Mouse (Mus musculus): ENCODE measurements around the gene Pak6. TPM values are rescaled to one million over a fixed set of nuclear protein-coding genes. Genes with fewer than 3 reads are reported as not detected.

The Pak6 gene
- polyA plus RNA-seq, 1 experiment from 2014 or later = 0.15 TPM

GRCm38 (mm10) chr2:118743261-118743943, 80.3 kb downstream of the Pak6 start:
- CTCF ChIA-PET = interaction anchor here (0.5 to 2.0 kb wide), 9 partner anchors 10 to 140 kb away, joined by 3 to 9 read pairs (median 3); no protein-coding TSS in a partner anchor
- TF ChIP-seq CTCF (IDR thresholded peaks at IDR 0.05) = peak; percentile 90
- POLR2A ChIA-PET = no interaction called here
- peaks cover 5% of the 10 kb centered on the region for H3K27me3 ChIP-seq
- in situ Hi-C loops (cut with MboI; ENCODE audit: low pct_unique_long_range_greater_than_20kb) = loop anchor here (25.0 kb wide), 1 partner anchor 256 kb away; the partner anchor contains the start of gene Srp14
- DNase-seq (ENCODE audit: low read depth, low spot score) (no peak), ATAC-seq (no peak)

GRCm38 (mm10) chr2:118744621-118745020, 81.5 kb downstream of the Pak6 start:
- TF ChIP-seq CTCF (IDR thresholded peaks at IDR 0.05) = no peak
- in situ Hi-C loops (cut with MboI; ENCODE audit: low pct_unique_long_range_greater_than_20kb) = loop anchor here (25.0 kb wide), 1 partner anchor 257 kb away; the partner anchor contains the start of gene Srp14
- CTCF ChIA-PET = no interaction called here
- DNase-seq (ENCODE audit: low read depth, low spot score) = no peak
- H3K27me3 ChIP-seq = peaks cover 5% of the 10 kb centered on the region
- ATAC-seq = no peak
- POLR2A ChIA-PET = interaction anchor here (1.1 kb wide), 2 partner anchors 10 to 19 kb away, joined by 4 read pairs; no protein-coding TSS in a partner anchor

GRCm38 (mm10) chr2:118745232-118745884, 82.3 kb downstream of the Pak6 start, which contains the start of gene Inafm2:
Gene Inafm2 (plus strand): TSS chr2:118745758.
- ATAC-seq = peak; percentile 86
- H3K27me3 ChIP-seq = peaks cover 5% of the 10 kb centered on the region
- DNase-seq (ENCODE audit: low read depth, low spot score) = no peak
- in situ Hi-C loops (cut with MboI; ENCODE audit: low pct_unique_long_range_greater_than_20kb) = loop anchor here (25.0 kb wide), 1 partner anchor 258 kb away; the partner anchor contains the start of gene Srp14
- ChIA-PET POLR2A (interaction anchor here (0.7 to 1.1 kb wide), 4 partner anchors 9 to 19 kb away, joined by 3 to 4 read pairs (median 4); no protein-coding TSS in a partner anchor), CTCF (interaction anchor here (1.0 kb wide), 1 partner anchor 17 kb away, joined by 3 read pairs; the partner anchor contains the start of gene Ccdc9b)
- no peak for TF ChIP-seq CTCF (IDR thresholded peaks at IDR 0.05)

- POLR2A ChIA-PET = interaction anchor here (0.7 to 1.9 kb wide), 5 partner anchors 8 to 116 kb away, joined by 4 to 10 read pairs (median 4); partner anchors contain the start of gene Ccdc9b
- TF ChIP-seq CTCF (IDR thresholded peaks at IDR 0.05) = no peak
- H3K27me3 ChIP-seq = peaks cover 5% of the 10 kb centered on the region
- ATAC-seq (peak; percentile 23), DNase-seq (ENCODE audit: low read depth, low spot score) (no peak)
- CTCF ChIA-PET = interaction anchor here (1.0 to 5.1 kb wide), 2 partner anchors 14 to 16 kb away, joined by 3 to 34 read pairs; partner anchors contain the start of gene Ccdc9b
- in situ Hi-C loops (cut with MboI; ENCODE audit: low pct_unique_long_range_greater_than_20kb) = loop anchor here (25.0 kb wide), 1 partner anchor 259 kb away; the partner anchor contains the start of gene Srp14
Observed at GRCm38 (mm10) chr2:118745915-118746901, 83.1 kb downstream of the Pak6 start.

- DNase-seq (ENCODE audit: low read depth, low spot score) (no peak), ATAC-seq (no peak)
- in situ Hi-C loops (cut with MboI; ENCODE audit: low pct_unique_long_range_greater_than_20kb) = loop anchor here (25.0 kb wide), 1 partner anchor 260 kb away; the partner anchor contains the start of gene Srp14
- ChIA-PET POLR2A (interaction anchor here (0.7 to 1.9 kb wide), 3 partner anchors 12 to 115 kb away, joined by 4 to 10 read pairs (median 6); partner anchors contain the start of gene Ccdc9b), CTCF (interaction anchor here (5.1 kb wide), 1 partner anchor 12 kb away, joined by 34 read pairs; the partner anchor contains the start of gene Ccdc9b)
- no peak for TF ChIP-seq CTCF (IDR thresholded peaks at IDR 0.05)
- H3K27me3 ChIP-seq = no peaks in the 10 kb centered on the region
Observed at GRCm38 (mm10) chr2:118747301-118747960, 84.3 kb downstream of the Pak6 start.

Other genes with a start within 250 kb of the Pak6 start
- 254 TPM for gene Srp14, start 183.6 kb upstream of the Pak6 start, polyA plus RNA-seq (2021)
- 12.0 TPM for gene Bmf, start 113.6 kb upstream of the Pak6 start, polyA plus RNA-seq (2021)
- 44.8 TPM for gene Bub1b, start 65.1 kb upstream of the Pak6 start, polyA plus RNA-seq (2021)
- 0.01 TPM for gene Ankrd63, start 40.7 kb downstream of the Pak6 start, polyA plus RNA-seq (2021)
- 0.03 TPM for gene Plcb2, start 65.1 kb downstream of the Pak6 start, polyA plus RNA-seq (2021)
- gene Inafm2, start 82.5 kb downstream of the Pak6 start, polyA plus RNA-seq (2021) = 25.9 TPM
- 31.5 TPM for gene Ccdc9b, start 99.4 kb downstream of the Pak6 start, polyA plus RNA-seq (2021)
- not detected for gene Phgr1, start 109.5 kb downstream of the Pak6 start, polyA plus RNA-seq (2021)
- gene Disp2, start 116.4 kb downstream of the Pak6 start, polyA plus RNA-seq (2021) = 0.03 TPM
- 64.4 TPM for gene Knstrn, start 150.7 kb downstream of the Pak6 start, polyA plus RNA-seq (2021)
- 36.8 TPM for gene Ivd, start 198.7 kb downstream of the Pak6 start, polyA plus RNA-seq (2021)
- 22.9 TPM for gene Bahd1, start 237.1 kb downstream of the Pak6 start, polyA plus RNA-seq (2021)

All from Patski (cell line).